Mouse (Mus musculus): ENCODE measurements at regions not wholly inside any gene's neighbourhood (a gene's known extent, or its start where the extent isn't known, plus 50 kb on each side); places are given as distances from the start of the nearest gene placed in this dataset.

DNA sequence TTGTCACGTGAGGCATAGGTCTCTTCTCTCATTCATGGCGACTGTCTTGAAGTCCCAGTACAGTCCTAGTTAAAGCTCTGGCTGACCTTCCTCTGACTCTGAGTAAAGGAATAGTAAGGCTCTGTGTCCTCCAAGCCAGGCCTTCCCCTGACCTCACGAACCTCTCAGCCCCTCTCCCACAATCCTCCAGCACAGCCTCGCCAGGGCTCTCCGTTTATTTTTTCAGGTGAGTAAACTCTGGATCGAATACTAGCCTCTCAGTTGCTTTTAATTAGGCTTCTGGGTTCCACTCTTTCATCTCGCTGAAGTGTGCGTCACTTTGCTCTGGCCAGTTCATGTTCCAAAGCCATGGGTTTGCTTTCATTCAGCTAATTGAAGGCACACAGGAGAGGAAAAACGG, 133.8 kb downstream of the Mylk4 start:
- Histone ChIP-seq H3K4me3 (ENCODE audit: low read depth, low read length) (no peak overlapping the region), H3K9me3 (replicated peaks; ENCODE audit: control insufficient read depth, insufficient read depth, low read length, poor library complexity, severe bottlenecking) (no peaks in the 10 kb centered on the region), H3K27ac (ENCODE audit: insufficient read depth, low read length) (no peak overlapping the region), H3K9ac (ENCODE audit: low read depth, poor library complexity, severe bottlenecking) (no peak overlapping the region), H3K4me1 (ENCODE audit: control insufficient read depth, insufficient read depth, low read length) (no peaks in the 10 kb centered on the region), H3K27me3 (ENCODE audit: control insufficient read depth, insufficient read depth, low read length, poor library complexity, severe bottlenecking) (no peaks in the 10 kb centered on the region), H3K36me3 (ENCODE audit: control insufficient read depth, insufficient read depth, low read length, poor library complexity, severe bottlenecking) (no peaks in the 10 kb centered on the region)
- no peak for TF ChIP-seq POLR2A (IDR thresholded peaks at IDR 0.05; ENCODE audit: insufficient read depth, low read length)
- TF ChIP-seq CTCF (IDR thresholded peaks at IDR 0.05; ENCODE audit: low read depth, low read length): no peak
- TF ChIP-seq EP300 (IDR thresholded peaks at IDR 0.05; ENCODE audit: insufficient read depth, low read depth, low read length): no peak

GRCm38 (mm10) chr13:32643030-32643750, 140.6 kb downstream of the Mylk4 start:
- H3K27ac ChIP-seq (ENCODE audit: insufficient read depth, low read length): no peak overlapping the region
- H3K36me3 ChIP-seq (ENCODE audit: control insufficient read depth, insufficient read depth, low read length, poor library complexity, severe bottlenecking): no peaks in the 10 kb centered on the region
- no peaks in the 10 kb centered on the region for H3K9me3 ChIP-seq (replicated peaks; ENCODE audit: control insufficient read depth, insufficient read depth, low read length, poor library complexity, severe bottlenecking)
- H3K4me3 ChIP-seq (ENCODE audit: low read depth, low read length): no peak overlapping the region
- H3K9ac ChIP-seq (ENCODE audit: low read depth, poor library complexity, severe bottlenecking): no peak overlapping the region
- no peak for TF ChIP-seq CTCF (IDR thresholded peaks at IDR 0.05; ENCODE audit: low read depth, low read length)
- no peak for TF ChIP-seq POLR2A (IDR thresholded peaks at IDR 0.05; ENCODE audit: insufficient read depth, low read length)
- no peak for TF ChIP-seq EP300 (IDR thresholded peaks at IDR 0.05; ENCODE audit: insufficient read depth, low read depth, low read length)
- no peaks in the 10 kb centered on the region for H3K27me3 ChIP-seq (ENCODE audit: control insufficient read depth, insufficient read depth, low read length, poor library complexity, severe bottlenecking)
- no peaks in the 10 kb centered on the region for H3K4me1 ChIP-seq (ENCODE audit: control insufficient read depth, insufficient read depth, low read length)

- no peak overlapping the region for H3K27ac ChIP-seq (ENCODE audit: insufficient read depth, low read length)
- H3K4me3 ChIP-seq (ENCODE audit: low read depth, low read length): no peak overlapping the region
- no peaks in the 10 kb centered on the region for H3K27me3 ChIP-seq (ENCODE audit: control insufficient read depth, insufficient read depth, low read length, poor library complexity, severe bottlenecking)
- TF ChIP-seq POLR2A (IDR thresholded peaks at IDR 0.05; ENCODE audit: insufficient read depth, low read length) (no peak), CTCF (IDR thresholded peaks at IDR 0.05; ENCODE audit: low read depth, low read length) (no peak), EP300 (IDR thresholded peaks at IDR 0.05; ENCODE audit: insufficient read depth, low read depth, low read length) (no peak)
- H3K36me3 ChIP-seq (ENCODE audit: control insufficient read depth, insufficient read depth, low read length, poor library complexity, severe bottlenecking): no peaks in the 10 kb centered on the region
- no peak overlapping the region for H3K9ac ChIP-seq (ENCODE audit: low read depth, poor library complexity, severe bottlenecking)
- no peaks in the 10 kb centered on the region for H3K4me1 ChIP-seq (ENCODE audit: control insufficient read depth, insufficient read depth, low read length)
- no peaks in the 10 kb centered on the region for H3K9me3 ChIP-seq (replicated peaks; ENCODE audit: control insufficient read depth, insufficient read depth, low read length, poor library complexity, severe bottlenecking)
Measured at GRCm38 (mm10) chr13:32640941-32641340, 142.8 kb downstream of the Mylk4 start.

DNA sequence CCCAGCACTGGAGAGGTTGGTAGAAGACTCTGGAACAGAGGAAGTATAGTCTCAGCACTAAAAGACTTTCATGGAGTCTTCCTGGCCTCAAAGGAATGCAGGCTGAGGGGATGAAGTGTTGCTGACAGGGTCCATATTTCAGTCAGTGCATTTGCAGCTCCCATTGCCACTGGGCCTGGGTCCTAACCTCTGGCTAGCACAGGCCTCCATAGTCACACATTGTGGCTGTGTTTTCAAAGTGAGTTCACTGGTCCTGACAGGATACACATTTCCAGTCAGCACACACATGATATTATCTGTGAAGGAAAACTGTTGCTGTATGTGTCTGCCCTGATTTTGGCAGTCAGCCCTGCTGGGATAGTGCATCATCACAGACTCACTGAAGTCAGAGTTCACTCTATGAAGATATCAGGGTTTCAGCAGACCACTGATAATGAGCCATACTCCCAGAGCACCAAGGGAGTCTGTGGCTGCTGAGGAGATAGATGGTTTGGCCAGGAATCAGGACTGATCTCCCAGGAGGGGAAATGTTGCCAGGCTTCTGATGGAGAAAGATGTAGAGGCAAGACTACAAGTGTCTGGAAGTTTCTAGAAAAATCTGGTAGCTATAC, 153.5 kb downstream of the Mylk4 start:
- Histone ChIP-seq H3K9me3 (replicated peaks; ENCODE audit: control insufficient read depth, insufficient read depth, low read length, poor library complexity, severe bottlenecking) (no peaks in the 10 kb centered on the region), H3K4me1 (ENCODE audit: control insufficient read depth, insufficient read depth, low read length) (no peaks in the 10 kb centered on the region), H3K27me3 (ENCODE audit: control insufficient read depth, insufficient read depth, low read length, poor library complexity, severe bottlenecking) (no peaks in the 10 kb centered on the region), H3K9ac (ENCODE audit: low read depth, poor library complexity, severe bottlenecking) (no peak overlapping the region), H3K27ac (ENCODE audit: insufficient read depth, low read length) (no peak overlapping the region), H3K36me3 (ENCODE audit: control insufficient read depth, insufficient read depth, low read length, poor library complexity, severe bottlenecking) (no peaks in the 10 kb centered on the region), H3K4me3 (ENCODE audit: low read depth, low read length) (no peak overlapping the region)
- TF ChIP-seq EP300 (IDR thresholded peaks at IDR 0.05; ENCODE audit: insufficient read depth, low read depth, low read length) (no peak), CTCF (IDR thresholded peaks at IDR 0.05; ENCODE audit: low read depth, low read length) (no peak), POLR2A (IDR thresholded peaks at IDR 0.05; ENCODE audit: insufficient read depth, low read length) (no peak)

GRCm38 (mm10) chr13:32613916-32614315, 169.8 kb downstream of the Mylk4 start:
- no peak for TF ChIP-seq CTCF (IDR thresholded peaks at IDR 0.05; ENCODE audit: low read depth, low read length)
- TF ChIP-seq EP300 (IDR thresholded peaks at IDR 0.05; ENCODE audit: insufficient read depth, low read depth, low read length): no peak
- no peak for TF ChIP-seq POLR2A (IDR thresholded peaks at IDR 0.05; ENCODE audit: insufficient read depth, low read length)
- Histone ChIP-seq H3K9ac (ENCODE audit: low read depth, poor library complexity, severe bottlenecking) (no peak overlapping the region), H3K27ac (ENCODE audit: insufficient read depth, low read length) (no peak overlapping the region), H3K9me3 (replicated peaks; ENCODE audit: control insufficient read depth, insufficient read depth, low read length, poor library complexity, severe bottlenecking) (peaks cover 6% of the 10 kb centered on the region), H3K27me3 (ENCODE audit: control insufficient read depth, insufficient read depth, low read length, poor library complexity, severe bottlenecking) (no peaks in the 10 kb centered on the region), H3K4me1 (ENCODE audit: control insufficient read depth, insufficient read depth, low read length) (no peaks in the 10 kb centered on the region), H3K4me3 (ENCODE audit: low read depth, low read length) (no peak overlapping the region), H3K36me3 (ENCODE audit: control insufficient read depth, insufficient read depth, low read length, poor library complexity, severe bottlenecking) (no peaks in the 10 kb centered on the region)

Measured in ES-Bruce4 (cell line).